In the genomic region with DNA sequence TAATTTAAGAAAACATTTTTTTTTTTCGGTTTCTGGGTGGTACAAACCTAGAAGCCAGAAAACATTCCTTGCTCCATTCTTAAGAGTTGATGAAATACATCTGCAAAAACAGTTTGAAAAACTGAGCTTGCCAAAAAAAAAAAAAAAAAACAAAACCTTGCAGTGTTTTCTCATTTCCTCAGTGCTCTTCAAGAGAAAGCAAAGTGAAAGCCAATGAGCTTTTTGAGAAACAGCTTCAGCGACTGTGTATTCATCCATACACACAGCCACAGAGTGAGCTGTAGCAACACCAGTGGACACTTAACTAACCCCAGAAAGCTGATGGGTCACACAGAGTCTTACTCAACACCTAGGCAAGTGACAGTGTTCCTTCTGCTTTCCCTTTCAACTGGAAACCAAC, we compare ENCODE assay signal across 15 mouse cellular contexts.
DNase-seq lines count a peak whose midpoint lies in the region; ATAC-seq and TF ChIP-seq lines count a peak whose summit lies in the region.
"Had no signal": no experiment of that assay in that cellular context is flagged by ENCODE, and none has a peak within 500 bp of the region (broad histone marks: within the 10 kb centered on the region; RNA-seq: fewer than 3 reads in every experiment).

No protein-coding gene starts in this region.

- no peak for DNase-seq in kidney, postnatal 36 days
- DNase-seq in MEL (ENCODE audit: low read depth, low spot score): peak; percentile 23
- DNase-seq in embryonic facial prominence, embryonic 14.5 days (ENCODE audit: low spot score): peak; percentile 42
- DNase-seq in heart, postnatal 36 days: peak; percentile 10 to 34
- no peak for DNase-seq in cerebellum, postnatal 36 days
- DNase-seq: cerebellum, adult 9-11 months; kidney, adult 8-10 months; right cerebral cortex, postnatal 4 days had no signal

- no peaks in the 10 kb centered on the region; the same call in 1 of the 2 replicates for H3K79me2 ChIP-seq in MEL (ENCODE audit: control insufficient read depth, insufficient read depth, low read length, poor library complexity)

- no peak for ATAC-seq in kidney, embryonic 16.5 days (ENCODE audit: low FRiP score, low TSS enrichment)
- ATAC-seq in embryonic facial prominence, embryonic 14.5 days (ENCODE audit: low read depth): no peak
- ATAC-seq in neural tube, embryonic 15.5 days (ENCODE audit: low FRiP score): no peak
- ATAC-seq: hindbrain, postnatal 0 days had no signal

- WGBS in kidney, embryonic 16.5 days: 58% methylated on average over 2 of the region's 2 CpGs
- 49% methylated on average over 2 of the region's 2 CpGs for WGBS in embryonic facial prominence, embryonic 14.5 days
- 86% methylated on average over 2 of the region's 2 CpGs for WGBS in neural tube, embryonic 15.5 days

- intact Hi-C loops in heart, postnatal 36 days (cut with DNase I): no loop called here

- TF ChIP-seq RAD21 in MEL (IDR thresholded peaks at IDR 0.05; ENCODE audit: low read depth, low read length): no peak

- no peak for TF ChIP-seq POLR2A in MEL (IDR thresholded peaks at IDR 0.05; ENCODE audit: control insufficient read depth in 1 of 2, insufficient read depth in 1 of 2, low read depth in 1 of 2, low read length in 2 of 2, poor library complexity in 1 of 2)

- TF ChIP-seq EP300 in MEL (IDR thresholded peaks at IDR 0.05; ENCODE audit: low read depth in 1 of 2, low read length in 2 of 2): no peak

- peak overlapping the region; percentile 56; the same call in 1 of the 2 replicates for H3K27ac ChIP-seq in kidney, embryonic 16.5 days (ENCODE audit: low read length)
- no peak overlapping the region for H3K27ac ChIP-seq in MEL (ENCODE audit: control insufficient read depth, low read depth, low read length)
- peak overlapping the region; percentile 48; the same call in 1 of the 2 replicates for H3K27ac ChIP-seq in embryonic facial prominence, embryonic 14.5 days (replicated peaks; ENCODE audit: low read depth, low read length)
- no peak overlapping the region for H3K27ac ChIP-seq in neural tube, embryonic 15.5 days (replicated peaks)
- H3K27ac ChIP-seq: forebrain, embryonic 12.5 days; heart, embryonic 13.5 days; hindbrain, postnatal 0 days; midbrain, embryonic 12.5 days had no signal

- H3K9me3 ChIP-seq in kidney, embryonic 16.5 days (ENCODE audit: low read length): peaks cover 3% of the 10 kb centered on the region
- H3K9me3 ChIP-seq in MEL (replicated peaks; ENCODE audit: insufficient read depth, low read length): no peaks in the 10 kb centered on the region
- peaks cover 13% of the 10 kb centered on the region for H3K9me3 ChIP-seq in embryonic facial prominence, embryonic 14.5 days (ENCODE audit: control insufficient read depth, low read length)
- H3K9me3 ChIP-seq in neural tube, embryonic 15.5 days (replicated peaks): no peaks in the 10 kb centered on the region
- H3K9me3 ChIP-seq: midbrain, embryonic 12.5 days had no signal

- 0 out of 2 replicates have a peak, but pooled peaks cover 3% of the 10 kb centered on the region for H3K4me1 ChIP-seq in kidney, embryonic 16.5 days (ENCODE audit: insufficient read depth, low read length)
- H3K4me1 ChIP-seq in MEL (ENCODE audit: control insufficient read depth in 1 of 2, insufficient read depth in 2 of 2, low read length in 2 of 2): peaks cover 0 to 5% of the 10 kb centered on the region in 2 experiments; a peak in 1 of 4 replicates
- H3K4me1 ChIP-seq in embryonic facial prominence, embryonic 14.5 days (ENCODE audit: control insufficient read depth, insufficient read depth, low read length): 0 out of 2 replicates have a peak, but pooled peaks cover 4% of the 10 kb centered on the region
- H3K4me1 ChIP-seq in neural tube, embryonic 15.5 days: no peaks in the 10 kb centered on the region
- H3K4me1 ChIP-seq: forebrain, embryonic 12.5 days; midbrain, embryonic 12.5 days had no signal

- no peaks in the 10 kb centered on the region for H3K36me3 ChIP-seq in kidney, embryonic 16.5 days (ENCODE audit: insufficient read depth, low read length)
- H3K36me3 ChIP-seq in MEL (ENCODE audit: control insufficient read depth in 1 of 2, insufficient read depth in 2 of 2, low read length in 2 of 2): no peaks in the 10 kb centered on the region
- H3K36me3 ChIP-seq in embryonic facial prominence, embryonic 14.5 days (ENCODE audit: control insufficient read depth, insufficient read depth, low read length): no peaks in the 10 kb centered on the region
- no peaks in the 10 kb centered on the region for H3K36me3 ChIP-seq in neural tube, embryonic 15.5 days
- H3K36me3 ChIP-seq: forebrain, embryonic 12.5 days; limb, embryonic 15.5 days; midbrain, embryonic 12.5 days had no signal

- H3K4me3 ChIP-seq in kidney, embryonic 16.5 days (ENCODE audit: low read length): no peak overlapping the region
- H3K4me3 ChIP-seq in MEL (ENCODE audit: control insufficient read depth in 1 of 2, insufficient read depth in 1 of 2, low read depth in 2 of 2, low read length in 2 of 2): no peak overlapping the region
- no peak overlapping the region for H3K4me3 ChIP-seq in embryonic facial prominence, embryonic 14.5 days (ENCODE audit: low read depth, low read length)
- H3K4me3 ChIP-seq in neural tube, embryonic 15.5 days (replicated peaks): no peak overlapping the region
- H3K4me3 ChIP-seq: forebrain, embryonic 12.5 days; heart, embryonic 13.5 days; limb, embryonic 15.5 days; midbrain, embryonic 12.5 days had no signal

- H3K4me2 ChIP-seq in kidney, embryonic 16.5 days (replicated peaks; ENCODE audit: low read depth, low read length): no peak overlapping the region
- H3K4me2 ChIP-seq in embryonic facial prominence, embryonic 14.5 days (ENCODE audit: low read depth, low read length): no peak overlapping the region
- H3K4me2 ChIP-seq in neural tube, embryonic 15.5 days: no peak overlapping the region
- H3K4me2 ChIP-seq: forebrain, embryonic 12.5 days; heart, embryonic 13.5 days; limb, embryonic 15.5 days; midbrain, embryonic 12.5 days had no signal

- no peak overlapping the region for H3K9ac ChIP-seq in kidney, embryonic 16.5 days (replicated peaks; ENCODE audit: low read length)
- H3K9ac ChIP-seq in MEL (ENCODE audit: control insufficient read depth, low read depth, low read length, poor library complexity, severe bottlenecking): no peak overlapping the region
- no peak overlapping the region for H3K9ac ChIP-seq in embryonic facial prominence, embryonic 14.5 days (ENCODE audit: low read depth, low read length)
- H3K9ac ChIP-seq in neural tube, embryonic 15.5 days (replicated peaks): no peak overlapping the region
- H3K9ac ChIP-seq: forebrain, embryonic 12.5 days; heart, embryonic 13.5 days; limb, embryonic 15.5 days; midbrain, embryonic 12.5 days had no signal

- no peak for TF ChIP-seq CTCF in MEL (IDR thresholded peaks at IDR 0.05 in 2 of 3, conservative IDR thresholded peaks at IDR 0.05 in 1 of 3; ENCODE audit: control insufficient read depth in 1 of 3, insufficient read depth in 1 of 3, low read depth in 2 of 3, low read length in 3 of 3, poor library complexity in 1 of 3, severe bottlenecking in 1 of 3)

- no peaks in the 10 kb centered on the region for H3K27me3 ChIP-seq in kidney, embryonic 16.5 days (ENCODE audit: insufficient read depth, low read length)
- no peaks in the 10 kb centered on the region for H3K27me3 ChIP-seq in MEL (ENCODE audit: control insufficient read depth in 1 of 2, insufficient read depth in 2 of 2, low read length in 2 of 2)
- H3K27me3 ChIP-seq in embryonic facial prominence, embryonic 14.5 days (replicated peaks; ENCODE audit: control insufficient read depth, insufficient read depth, low read length): no peaks in the 10 kb centered on the region
- H3K27me3 ChIP-seq in neural tube, embryonic 15.5 days (replicated peaks): no peaks in the 10 kb centered on the region
- H3K27me3 ChIP-seq: forebrain, embryonic 12.5 days; heart, embryonic 13.5 days; limb, embryonic 15.5 days; midbrain, embryonic 12.5 days had no signal

TF ChIP-seq in MEL, 35 proteins besides CTCF, POLR2A, EP300 and RAD21:
- TF ChIP-seq NELFE (IDR thresholded peaks at IDR 0.05; ENCODE audit: low read depth, low read length) (no peak), UBTF (IDR thresholded peaks at IDR 0.05; ENCODE audit: borderline replicate concordance, insufficient read depth, low read depth, low read length) (no peak), JUND (IDR thresholded peaks at IDR 0.05; ENCODE audit: low read depth, low read length) (no peak), TCF12 (IDR thresholded peaks at IDR 0.05; ENCODE audit: low read depth, low read length) (no peak), ZMIZ1 (IDR thresholded peaks at IDR 0.05; ENCODE audit: low read depth, low read length) (no peak), GABPA (IDR thresholded peaks at IDR 0.05; ENCODE audit: low read depth, low read length) (no peak), ZNF384 (IDR thresholded peaks at IDR 0.05; ENCODE audit: low read depth, low read length) (peak; percentile 40; the same call in 1 of the 2 replicates), POLR2AphosphoS2 (IDR thresholded peaks at IDR 0.05; ENCODE audit: low read length) (no peak), ETS1 (IDR thresholded peaks at IDR 0.05; ENCODE audit: low read depth, low read length) (no peak)

Comparison
In these comparisons a context has a peak if more than half of its experiments do, and no peak if none do; other contexts are left out.
1. H3K27ac ChIP-seq: peak in kidney, embryonic 16.5 days (single experiment) and embryonic facial prominence, embryonic 14.5 days (single experiment); none in MEL (single experiment) and neural tube, embryonic 15.5 days (single experiment).
2. DNase-seq: peak in MEL (single experiment), embryonic facial prominence, embryonic 14.5 days (single experiment) and heart, postnatal 36 days (2 of 2); none in kidney, postnatal 36 days (0 of 2) and cerebellum, postnatal 36 days (0 of 2).